Mouse (Mus musculus) kidney, embryonic 15.5 days (tissue): ENCODE results near the gene Gstp1. TPM values are rescaled to one million over a fixed set of nuclear protein-coding genes. Genes with fewer than 3 reads are reported as not detected.

Experiments
- ATAC-seq: fragments of 200-750 bp; cut with Nextera tagmentation; replicated peaks from 2 replicates; pipeline ENCODE4 v1.8.0; 2017; ENCODE audit warnings: moderate TSS enrichment; ENCODE audit not compliant: low FRiP score
- H3K27ac ChIP-seq: fragments of 300-500 bp; sonication (generic); 2 replicates; pipeline ENCODE4 v1.5.1; 2015; ENCODE audit warnings: mild to moderate bottlenecking, inconsistent platforms
- H3K27me3 ChIP-seq: fragments of 300-500 bp; sonication (generic); 2 replicates; pipeline ENCODE4 v1.6.1; 2015; ENCODE audit warnings: inconsistent platforms
- H3K36me3 ChIP-seq: fragments of 300-500 bp; sonication (generic); 2 replicates; pipeline ENCODE4 v1.6.1; 2015; ENCODE audit warnings: inconsistent platforms
- H3K4me1 ChIP-seq: fragments of 300-500 bp; sonication (generic); 2 replicates; pipeline ENCODE4 v1.6.1; 2015; ENCODE audit warnings: inconsistent platforms
- H3K4me2 ChIP-seq: fragments of 300-500 bp; sonication (generic); 2 replicates; pipeline ENCODE4 v1.6.1; 2015; ENCODE audit warnings: moderate library complexity, mild to moderate bottlenecking, inconsistent platforms
- H3K4me3 ChIP-seq: fragments of 300-500 bp; sonication (generic); replicated peaks from 2 replicates; pipeline ENCODE4 v1.5.1; 2015; ENCODE audit warnings: mild to moderate bottlenecking, inconsistent platforms
- H3K9ac ChIP-seq: fragments of 300-500 bp; sonication (generic); 2 replicates; pipeline ENCODE4 v1.6.1; 2015; ENCODE audit warnings: mild to moderate bottlenecking, inconsistent platforms
- H3K9me3 ChIP-seq: fragments of 300-500 bp; sonication (generic); replicated peaks from 2 replicates; pipeline ENCODE4 v1.6.1; 2016; ENCODE audit warnings: inconsistent platforms
- WGBS: fragments of 180-500 bp; shearing (Covaris S2); methylation state at CpG from one replicate; pipeline ENCODE4 v1.1.7; 2015; ENCODE audit warnings: mixed read lengths; 5-methylcytosine and 5-hydroxymethylcytosine counted together
- polyA plus RNA-seq: library from polyadenylated mRNA; unstranded; fragments of >200 nt; fragmentation: Nextera tagmentation; extraction: Ambion mirVana; gene quantifications from 2 replicates; pipeline ENCODE4 v1.2.1, GENCODE M21; 2015

Gene Gstp1
- polyA plus RNA-seq, 1 experiment from 2014 or later, result 563 TPM

- WGBS, result 68% methylated on average over 3 of the region's 3 CpGs
These were observed 4.5 kb downstream of the Gstp1 start for GRCm38 (mm10) chr19:4033298-4033697.

GRCm38 (mm10) chr19:4032668-4033067, 5.1 kb downstream of the Gstp1 start:
- H3K4me2 ChIP-seq, result no peak overlapping the region
- ATAC-seq, result no peak
- no peak overlapping the region for H3K4me3 ChIP-seq
- no peaks in the 10 kb centered on the region for H3K9me3 ChIP-seq
- H3K9ac ChIP-seq, result no peak overlapping the region
- no peaks in the 10 kb centered on the region for H3K27me3 ChIP-seq
- H3K4me1 ChIP-seq, result peaks cover 20% of the 10 kb centered on the region
- peaks cover 10% of the 10 kb centered on the region for H3K36me3 ChIP-seq
- no peak overlapping the region for H3K27ac ChIP-seq
- 77% methylated on average over 7 of the region's 7 CpGs for whole genome bisulfite sequencing

More at GRCm38 (mm10) chr19:4033298-4033697, 4.5 kb downstream of the Gstp1 start:
- Histone ChIP-seq H3K9ac (no peak overlapping the region), H3K27me3 (no peaks in the 10 kb centered on the region), H3K4me1 (peaks cover 22% of the 10 kb centered on the region), H3K36me3 (peaks cover 10% of the 10 kb centered on the region), H3K9me3 (no peaks in the 10 kb centered on the region), H3K27ac (no peak overlapping the region), H3K4me3 (no peak overlapping the region), H3K4me2 (no peak overlapping the region)
- no peak for ATAC-seq

GRCm38 (mm10) chr19:4027576-4027975, 10.2 kb downstream of the Gstp1 start:
- ATAC-seq, result no peak
- no peak overlapping the region for H3K4me2 ChIP-seq
- no peak overlapping the region for H3K27ac ChIP-seq
- no peaks in the 10 kb centered on the region for H3K36me3 ChIP-seq
- H3K4me3 ChIP-seq, result no peak overlapping the region
- no peaks in the 10 kb centered on the region for H3K27me3 ChIP-seq
- H3K9ac ChIP-seq, result no peak overlapping the region
- H3K4me1 ChIP-seq, result no peaks in the 10 kb centered on the region
- H3K9me3 ChIP-seq, result 0 out of 2 replicates have a peak, but pooled peaks cover 3% of the 10 kb centered on the region

- Histone ChIP-seq H3K9me3 (0 out of 2 replicates have a peak, but pooled peaks cover 3% of the 10 kb centered on the region), H3K27me3 (no peaks in the 10 kb centered on the region)
These were observed 14.6 kb downstream of the Gstp1 start for GRCm38 (mm10) chr19:4023185-4023584.

GRCm38 (mm10) chr19:4018743-4019583, 18.8 kb downstream of the Gstp1 start:
- Histone ChIP-seq H3K36me3 (no peaks in the 10 kb centered on the region), H3K9me3 (no peaks in the 10 kb centered on the region), H3K27me3 (no peaks in the 10 kb centered on the region), H3K4me2 (0 out of 2 replicates have a peak overlapping the region, but pooled peaks have one; percentile 17), H3K4me1 (peaks cover 13% of the 10 kb centered on the region), H3K27ac (no peak overlapping the region), H3K9ac (no peak overlapping the region), H3K4me3 (no peak overlapping the region)
- peak; percentile 80 for ATAC-seq
- 35% methylated on average over 18 of the region's 18 CpGs for WGBS

More at GRCm38 (mm10) chr19:4023185-4023584, 14.6 kb downstream of the Gstp1 start:
- no peak overlapping the region for H3K4me2 ChIP-seq
- H3K27ac ChIP-seq, result no peak overlapping the region
- no peak overlapping the region for H3K4me3 ChIP-seq
- H3K9ac ChIP-seq, result no peak overlapping the region
- 71% methylated on average over 7 of the region's 7 CpGs for WGBS
- no peak for ATAC-seq
- H3K4me1 ChIP-seq, result peaks cover 13% of the 10 kb centered on the region
- H3K36me3 ChIP-seq, result no peaks in the 10 kb centered on the region

GRCm38 (mm10) chr19:4017921-4018587, 19.7 kb downstream of the Gstp1 start:
- Histone ChIP-seq H3K36me3 (no peaks in the 10 kb centered on the region), H3K9ac (no peak overlapping the region), H3K27me3 (no peaks in the 10 kb centered on the region), H3K9me3 (no peaks in the 10 kb centered on the region), H3K27ac (no peak overlapping the region), H3K4me2 (no peak overlapping the region), H3K4me3 (no peak overlapping the region), H3K4me1 (peaks cover 18% of the 10 kb centered on the region)
- WGBS, result 68% methylated on average over 10 of the region's 10 CpGs
- ATAC-seq, result no peak

GRCm38 (mm10) chr19:4015635-4016034, 22.1 kb downstream of the Gstp1 start:
- Histone ChIP-seq H3K9ac (no peak overlapping the region), H3K9me3 (no peaks in the 10 kb centered on the region), H3K36me3 (peaks cover 3% of the 10 kb centered on the region; the same call in 1 of the 2 replicates), H3K4me2 (no peak overlapping the region), H3K4me1 (peaks cover 32% of the 10 kb centered on the region), H3K27me3 (no peaks in the 10 kb centered on the region), H3K4me3 (no peak overlapping the region), H3K27ac (no peak overlapping the region)
- ATAC-seq, result no peak
- 71% methylated on average over 5 of the region's 5 CpGs for WGBS

- Histone ChIP-seq H3K9ac (no peak overlapping the region), H3K4me3 (no peak overlapping the region), H3K4me2 (no peak overlapping the region), H3K27me3 (no peaks in the 10 kb centered on the region), H3K27ac (no peak overlapping the region), H3K36me3 (peaks cover 11% of the 10 kb centered on the region), H3K4me1 (peaks cover 32% of the 10 kb centered on the region), H3K9me3 (no peaks in the 10 kb centered on the region)
- no peak for ATAC-seq
These were observed 23.0 kb downstream of the Gstp1 start for GRCm38 (mm10) chr19:4014802-4015201.

GRCm38 (mm10) chr19:4013066-4013465, 24.7 kb downstream of the Gstp1 start:
- Histone ChIP-seq H3K27me3 (no peaks in the 10 kb centered on the region), H3K9me3 (no peaks in the 10 kb centered on the region), H3K4me3 (peak overlapping the region; percentile 86), H3K27ac (no peak overlapping the region; the same call in 1 of the 2 replicates), H3K36me3 (peaks cover 28% of the 10 kb centered on the region), H3K4me1 (peaks cover 20% of the 10 kb centered on the region), H3K9ac (peak overlapping the region; percentile 45), H3K4me2 (peak overlapping the region; percentile 61)
- no peak; the same call in 1 of the 2 replicates for ATAC-seq
- WGBS, result 13% methylated on average over 9 of the region's 9 CpGs

- H3K9ac ChIP-seq, result peak within 1 kb of the TSS; percentile 77
- H3K27me3 ChIP-seq, result no peaks in the 10 kb centered on the region
- no peaks in the 10 kb centered on the region for H3K9me3 ChIP-seq
- H3K4me2 ChIP-seq, result peak within 1 kb of the TSS; percentile 61
- peak within 1 kb of the TSS; percentile 86 for H3K4me3 ChIP-seq
- peaks cover 34% of the 10 kb centered on the region for H3K36me3 ChIP-seq
- ATAC-seq, result peak; percentile 99
- H3K27ac ChIP-seq, result peak within 1 kb of the TSS; percentile 77
- H3K4me1 ChIP-seq, result peaks cover 20% of the 10 kb centered on the region
- under 1% methylated on average over 45 of the region's 45 CpGs for WGBS
These were observed 25.3 kb downstream of the Gstp1 start, which contains the start of gene Ndufv1 for GRCm38 (mm10) chr19:4012432-4013022. Gene Ndufv1, minus strand, starts transcription at chr19:4012806.

- no peak overlapping the region for H3K4me3 ChIP-seq
- H3K4me2 ChIP-seq, result no peak overlapping the region; the same call in 1 of the 2 replicates
- H3K36me3 ChIP-seq, result peaks cover 48% of the 10 kb centered on the region
- no peaks in the 10 kb centered on the region for H3K27me3 ChIP-seq
- peaks cover 20% of the 10 kb centered on the region for H3K4me1 ChIP-seq
- 90% methylated on average over 5 of the region's 5 CpGs for WGBS
- no peak overlapping the region for H3K27ac ChIP-seq
- H3K9ac ChIP-seq, result no peak overlapping the region
- no peak for ATAC-seq
- H3K9me3 ChIP-seq, result no peaks in the 10 kb centered on the region
These were observed 26.7 kb downstream of the Gstp1 start for GRCm38 (mm10) chr19:4011086-4011485.

GRCm38 (mm10) chr19:4005971-4006370, 31.8 kb downstream of the Gstp1 start:
- Histone ChIP-seq H3K36me3 (peaks cover 61% of the 10 kb centered on the region), H3K9me3 (no peaks in the 10 kb centered on the region), H3K4me3 (no peak overlapping the region), H3K27me3 (no peaks in the 10 kb centered on the region), H3K4me1 (peaks cover 14% of the 10 kb centered on the region), H3K4me2 (no peak overlapping the region), H3K9ac (no peak overlapping the region), H3K27ac (no peak overlapping the region)
- 96% methylated on average over 8 of the region's 8 CpGs for WGBS
- ATAC-seq, result no peak
